Mouse (Mus musculus) thymus, adult 2 months (tissue): ENCODE measurements around the gene Ccnl1.

Source experiments
- CTCF ChIP-seq: fragments of 200-500 bp; IDR thresholded peaks from 2 replicates; pipeline ENCODE4 v1.5.1; 2012; ENCODE audit warnings: mild to moderate bottlenecking, control low read depth, low read length, moderate library complexity, borderline replicate concordance; ENCODE audit not compliant: control insufficient read depth, poor library complexity, insufficient read depth; ENCODE audit errors: extremely low read depth
- POLR2A ChIP-seq: fragments of 200-500 bp; IDR thresholded peaks from 2 replicates; pipeline ENCODE4 v1.6.1; 2012; ENCODE audit warnings: mild to moderate bottlenecking, low read length, control low read depth, moderate library complexity; ENCODE audit not compliant: control insufficient read depth, poor library complexity, insufficient read depth; ENCODE audit errors: extremely low read depth

- TF ChIP-seq CTCF (no peak), POLR2A (no peak)
Observed at GRCm38 (mm10) chr3:65921671-65922070, 36.4 kb downstream of the Ccnl1 start.
